Mouse (Mus musculus): Measurements from ENCODE around the gene Tm7sf3. TPM values are rescaled to one million over a fixed set of nuclear protein-coding genes. Genes with fewer than 3 reads are reported as not detected.

Tm7sf3 gene
- polyA plus RNA-seq, 1 experiment from 2014 or later = 58.7 TPM

GRCm38 (mm10) chr6:146612736-146613135 is 29.9 kb downstream of the Tm7sf3 start:
- no peak for TF ChIP-seq CTCF (IDR thresholded peaks at IDR 0.05; ENCODE audit: low read depth)
- H3K36me3 ChIP-seq (ENCODE audit: control insufficient read depth, insufficient read depth) = peaks cover 75% of the 10 kb centered on the region
- H3K27me3 ChIP-seq (replicated peaks; ENCODE audit: control insufficient read depth, insufficient read depth, low read length) = no peaks in the 10 kb centered on the region
- 92% methylated on average over 5 of the region's 5 CpGs for WGBS
- no peaks in the 10 kb centered on the region for H3K4me1 ChIP-seq (replicated peaks; ENCODE audit: control insufficient read depth, insufficient read depth, low read length)
- H3K9ac ChIP-seq (ENCODE audit: low read depth, low read length) = no peak overlapping the region
- no peak overlapping the region for H3K27ac ChIP-seq (ENCODE audit: low read depth, low read length)
- no peak overlapping the region for H3K4me2 ChIP-seq (replicated peaks; ENCODE audit: low read depth)
- no peaks in the 10 kb centered on the region for H3K9me3 ChIP-seq (ENCODE audit: control insufficient read depth)
- no peak for ATAC-seq
- no peak overlapping the region for H3K4me3 ChIP-seq (ENCODE audit: low read depth, low read length)

DNA sequence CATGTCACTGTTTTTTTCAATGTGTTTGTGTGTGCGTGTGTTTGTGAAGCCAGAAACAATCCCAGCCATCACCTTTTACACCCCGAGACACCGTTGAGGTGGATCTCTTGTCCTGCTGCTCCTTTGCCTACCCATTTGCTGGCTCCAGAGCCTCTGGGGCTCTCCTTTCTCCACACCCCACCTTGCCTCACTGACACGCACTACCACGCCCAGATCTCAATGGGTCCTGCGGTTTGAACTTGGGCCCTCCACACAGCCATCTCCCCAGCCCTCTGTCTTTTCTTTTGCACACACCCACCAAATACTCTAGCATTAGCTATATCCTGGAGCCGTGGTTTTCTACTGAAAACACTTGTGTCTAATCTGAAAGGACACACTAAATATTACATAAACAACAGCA is 30.7 kb downstream of the Tm7sf3 start:
- no peak overlapping the region for H3K4me2 ChIP-seq (replicated peaks; ENCODE audit: low read depth)
- ATAC-seq = no peak
- H3K27me3 ChIP-seq (replicated peaks; ENCODE audit: control insufficient read depth, insufficient read depth, low read length) = no peaks in the 10 kb centered on the region
- peaks cover 74% of the 10 kb centered on the region for H3K36me3 ChIP-seq (ENCODE audit: control insufficient read depth, insufficient read depth)
- 75% methylated on average over 7 of the region's 7 CpGs for WGBS
- no peak overlapping the region for H3K27ac ChIP-seq (ENCODE audit: low read depth, low read length)
- no peak overlapping the region for H3K9ac ChIP-seq (ENCODE audit: low read depth, low read length)
- H3K4me1 ChIP-seq (replicated peaks; ENCODE audit: control insufficient read depth, insufficient read depth, low read length) = no peaks in the 10 kb centered on the region
- H3K4me3 ChIP-seq (ENCODE audit: low read depth, low read length) = no peak overlapping the region
- no peak for TF ChIP-seq CTCF (IDR thresholded peaks at IDR 0.05; ENCODE audit: low read depth)
- H3K9me3 ChIP-seq (ENCODE audit: control insufficient read depth) = no peaks in the 10 kb centered on the region

GRCm38 (mm10) chr6:146611385-146611784 is 31.2 kb downstream of the Tm7sf3 start:
- Histone ChIP-seq H3K4me3 (ENCODE audit: low read depth, low read length) (no peak overlapping the region), H3K4me1 (replicated peaks; ENCODE audit: control insufficient read depth, insufficient read depth, low read length) (no peaks in the 10 kb centered on the region), H3K9ac (ENCODE audit: low read depth, low read length) (no peak overlapping the region), H3K27ac (ENCODE audit: low read depth, low read length) (no peak overlapping the region), H3K4me2 (replicated peaks; ENCODE audit: low read depth) (no peak overlapping the region), H3K36me3 (ENCODE audit: control insufficient read depth, insufficient read depth) (peaks cover 74% of the 10 kb centered on the region), H3K27me3 (replicated peaks; ENCODE audit: control insufficient read depth, insufficient read depth, low read length) (no peaks in the 10 kb centered on the region), H3K9me3 (ENCODE audit: control insufficient read depth) (no peaks in the 10 kb centered on the region)
- no peak for ATAC-seq
- no peak for TF ChIP-seq CTCF (IDR thresholded peaks at IDR 0.05; ENCODE audit: low read depth)
- WGBS = 77% methylated on average over 6 of the region's 6 CpGs

DNA sequence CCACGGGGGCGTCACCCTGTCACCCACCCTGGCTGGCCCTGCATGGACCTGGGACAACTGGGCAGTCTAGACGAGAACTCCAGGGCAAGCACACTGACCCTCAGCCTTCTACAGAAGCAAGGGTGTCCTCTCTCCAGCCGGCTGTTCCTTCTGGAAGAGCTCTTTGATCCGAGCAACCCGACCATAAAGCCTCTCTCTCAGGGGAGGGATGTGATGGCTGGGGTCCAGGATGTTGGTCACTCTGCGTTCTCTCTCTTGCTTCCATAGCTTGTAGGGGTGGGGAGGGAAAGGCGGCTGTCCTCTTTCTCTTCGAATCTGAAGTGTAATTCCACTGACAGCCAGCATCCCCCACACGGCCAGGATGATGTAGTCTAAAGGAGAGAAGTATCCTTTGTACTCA is 39.0 kb downstream of the Tm7sf3 start:
- Histone ChIP-seq H3K27ac (ENCODE audit: low read depth, low read length) (no peak overlapping the region), H3K9ac (ENCODE audit: low read depth, low read length) (no peak overlapping the region), H3K4me1 (replicated peaks; ENCODE audit: control insufficient read depth, insufficient read depth, low read length) (no peaks in the 10 kb centered on the region), H3K27me3 (replicated peaks; ENCODE audit: control insufficient read depth, insufficient read depth, low read length) (no peaks in the 10 kb centered on the region), H3K4me3 (ENCODE audit: low read depth, low read length) (no peak overlapping the region), H3K4me2 (replicated peaks; ENCODE audit: low read depth) (no peak overlapping the region), H3K9me3 (ENCODE audit: control insufficient read depth) (no peaks in the 10 kb centered on the region), H3K36me3 (ENCODE audit: control insufficient read depth, insufficient read depth) (peaks cover 80% of the 10 kb centered on the region)
- 90% methylated on average over 10 of the region's 10 CpGs for WGBS
- ATAC-seq = no peak
- TF ChIP-seq CTCF (IDR thresholded peaks at IDR 0.05; ENCODE audit: low read depth) = no peak

DNA sequence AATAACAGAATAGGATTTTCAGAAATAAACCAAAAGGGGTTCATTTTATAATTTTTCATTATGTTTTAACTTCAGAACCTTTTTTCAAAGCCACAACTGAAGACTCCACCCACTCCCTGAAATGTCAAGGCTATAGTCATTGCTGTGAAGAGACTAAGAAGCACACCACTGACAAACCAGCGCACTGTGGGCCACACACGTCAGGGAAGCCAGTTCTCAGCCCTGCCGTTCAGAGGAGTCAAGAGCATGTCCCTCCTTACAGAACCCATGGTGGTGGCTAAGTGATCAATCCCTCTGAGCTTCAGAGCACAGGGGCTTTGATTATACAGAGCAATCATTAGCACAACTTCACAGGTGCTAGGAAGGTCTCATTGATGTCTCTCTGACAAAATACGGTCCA is 40.0 kb downstream of the Tm7sf3 start:
- Histone ChIP-seq H3K4me3 (ENCODE audit: low read depth, low read length) (no peak overlapping the region), H3K9me3 (ENCODE audit: control insufficient read depth) (no peaks in the 10 kb centered on the region), H3K27me3 (replicated peaks; ENCODE audit: control insufficient read depth, insufficient read depth, low read length) (no peaks in the 10 kb centered on the region), H3K4me2 (replicated peaks; ENCODE audit: low read depth) (no peak overlapping the region), H3K36me3 (ENCODE audit: control insufficient read depth, insufficient read depth) (peaks cover 74% of the 10 kb centered on the region), H3K27ac (ENCODE audit: low read depth, low read length) (no peak overlapping the region), H3K4me1 (replicated peaks; ENCODE audit: control insufficient read depth, insufficient read depth, low read length) (no peaks in the 10 kb centered on the region), H3K9ac (ENCODE audit: low read depth, low read length) (no peak overlapping the region)
- 90% methylated on average over 4 of the region's 4 CpGs for WGBS
- no peak for ATAC-seq
- TF ChIP-seq CTCF (IDR thresholded peaks at IDR 0.05; ENCODE audit: low read depth) = no peak

DNA sequence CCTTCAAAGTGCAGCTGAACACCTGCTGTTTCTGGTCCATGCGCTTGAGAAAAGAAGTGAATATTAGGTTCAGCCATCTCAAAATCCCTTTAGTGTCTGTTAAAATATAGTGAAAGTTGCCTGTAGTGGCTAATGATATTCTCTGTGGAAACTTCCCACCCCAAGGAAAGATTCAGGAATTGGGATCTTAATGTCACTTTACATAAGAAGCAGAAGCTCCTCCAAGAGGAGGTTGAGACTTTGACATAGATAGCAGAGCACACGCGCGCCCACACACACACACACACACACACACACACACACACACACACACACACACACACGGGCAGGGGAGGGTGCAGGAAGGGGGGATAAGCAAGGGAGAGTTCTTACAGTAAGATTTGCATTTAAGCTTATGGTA is 57.5 kb downstream of the Tm7sf3 start:
- 93% methylated on average over 5 of the region's 5 CpGs for WGBS
- Histone ChIP-seq H3K4me3 (ENCODE audit: low read depth, low read length) (no peak overlapping the region), H3K4me2 (replicated peaks; ENCODE audit: low read depth) (no peak overlapping the region), H3K27ac (ENCODE audit: low read depth, low read length) (no peak overlapping the region), H3K9ac (ENCODE audit: low read depth, low read length) (no peak overlapping the region), H3K9me3 (ENCODE audit: control insufficient read depth) (no peaks in the 10 kb centered on the region), H3K4me1 (replicated peaks; ENCODE audit: control insufficient read depth, insufficient read depth, low read length) (no peaks in the 10 kb centered on the region), H3K36me3 (ENCODE audit: control insufficient read depth, insufficient read depth) (peaks cover 44% of the 10 kb centered on the region), H3K27me3 (replicated peaks; ENCODE audit: control insufficient read depth, insufficient read depth, low read length) (no peaks in the 10 kb centered on the region)
- no peak for TF ChIP-seq CTCF (IDR thresholded peaks at IDR 0.05; ENCODE audit: low read depth)
- ATAC-seq = no peak

Data from intestine, postnatal 0 days (tissue).